Mouse (Mus musculus): Measurements from ENCODE around the gene Pitpnm2. TPM values are rescaled to one million over a fixed set of nuclear protein-coding genes. Genes with fewer than 3 reads are reported as not detected.

Gene Pitpnm2
- polyA plus RNA-seq, 1 experiment from 2014 or later = 4.0 TPM

- Histone ChIP-seq H3K9me3 (no peaks in the 10 kb centered on the region), H3K4me3 (no peak overlapping the region), H3K27ac (replicated peaks) (no peak overlapping the region), H3K4me1 (peaks cover 25% of the 10 kb centered on the region), H3K27me3 (replicated peaks; ENCODE audit: low read depth, poor library complexity, severe bottlenecking) (no peaks in the 10 kb centered on the region), H3K36me3 (replicated peaks) (no peaks in the 10 kb centered on the region)
- WGBS = 87% methylated on average over 3 of the region's 3 CpGs
- DNase-seq (ENCODE audit: low spot score) = no peak
These were observed 179.9 kb downstream of the Pitpnm2 start for GRCm38 (mm10) chr5:124069657-124070056.

Other genes with a start within 250 kb of the Pitpnm2 start
- 43.8 and 47.6 TPM in 2 replicates for gene Vps37b, start 217.5 kb downstream of the Pitpnm2 start, polyA plus RNA-seq (2016; fragmentation: Nextera tagmentation; extraction: Ambion mirVana)
- gene Abcb9, start 154.0 kb downstream of the Pitpnm2 start, polyA plus RNA-seq (2016; fragmentation: Nextera tagmentation; extraction: Ambion mirVana) = 0.34 and 0.76 TPM in 2 replicates
- 16.0 and 16.3 TPM in 2 replicates for gene Ogfod2, start 137.5 kb downstream of the Pitpnm2 start, polyA plus RNA-seq (2016; fragmentation: Nextera tagmentation; extraction: Ambion mirVana)
- 134 and 137 TPM in 2 replicates for gene Arl6ip4, start 133.7 kb downstream of the Pitpnm2 start, polyA plus RNA-seq (2016; fragmentation: Nextera tagmentation; extraction: Ambion mirVana)
- 19.0 and 21.2 TPM in 2 replicates for gene Mphosph9, start 78.2 kb upstream of the Pitpnm2 start, polyA plus RNA-seq (2016; fragmentation: Nextera tagmentation; extraction: Ambion mirVana)
- 20.9 and 25.2 TPM in 2 replicates for gene 2810006K23Rik, start 78.3 kb upstream of the Pitpnm2 start, polyA plus RNA-seq (2016; fragmentation: Nextera tagmentation; extraction: Ambion mirVana)
- 72.0 and 78.0 TPM in 2 replicates for gene Cdk2ap1, start 113.3 kb upstream of the Pitpnm2 start, polyA plus RNA-seq (2016; fragmentation: Nextera tagmentation; extraction: Ambion mirVana)
- 98.3 and 103 TPM in 2 replicates for gene Sbno1, start 176.2 kb upstream of the Pitpnm2 start, polyA plus RNA-seq (2016; fragmentation: Nextera tagmentation; extraction: Ambion mirVana)
- gene Kmt5a, start 190.2 kb upstream of the Pitpnm2 start, polyA plus RNA-seq (2016; fragmentation: Nextera tagmentation; extraction: Ambion mirVana) = 48.5 and 55.7 TPM in 2 replicates
- 24.9 and 26.0 TPM in 2 replicates for gene Rilpl2, start 228.6 kb upstream of the Pitpnm2 start, polyA plus RNA-seq (2016; fragmentation: Nextera tagmentation; extraction: Ambion mirVana)
- gene Snrnp35, start 233.4 kb upstream of the Pitpnm2 start, polyA plus RNA-seq (2016; fragmentation: Nextera tagmentation; extraction: Ambion mirVana) = 28.3 and 28.8 TPM in 2 replicates

Data from embryonic facial prominence, embryonic 10.5 days (tissue).